8 mouse cellular contexts compared by ENCODE assay signal in genomic region chr8:128686429-128686990, GRCm38 (mm10). TPM values are rescaled to one million over a fixed set of nuclear protein-coding genes. Genes with fewer than 3 reads are reported as not detected.
DNase-seq lines count a peak whose midpoint lies in the region; ATAC-seq and TF ChIP-seq lines count a peak whose summit lies in the region.

No protein-coding gene starts in this region.

- no peaks in the 10 kb centered on the region for H3K27me3 ChIP-seq in embryonic facial prominence, embryonic 10.5 days (replicated peaks; ENCODE audit: low read depth, poor library complexity, severe bottlenecking)
- H3K27me3 ChIP-seq in intestine, embryonic 15.5 days (replicated peaks) = no peaks in the 10 kb centered on the region
- no peaks in the 10 kb centered on the region for H3K27me3 ChIP-seq in myocyte (ENCODE audit: control insufficient read depth, insufficient read depth, insufficient read length)

- TF ChIP-seq POLR2A in myocyte (IDR thresholded peaks at IDR 0.05; ENCODE audit: insufficient read length, low read depth) = no peak

- peak overlapping the region; percentile 62 for H3K4me2 ChIP-seq in intestine, embryonic 15.5 days (replicated peaks)
- peak overlapping the region; percentile 94 for H3K4me2 ChIP-seq in myocyte (ENCODE audit: low read depth)

- no peak for DNase-seq in layer of hippocampus, adult 2 months (ENCODE audit: low spot score in 2 of 2)
- DNase-seq in layer of hippocampus, adult 9-10 months (ENCODE audit: low spot score) = no peak
- no peak for DNase-seq in embryonic facial prominence, embryonic 10.5 days (ENCODE audit: low spot score)
- no peak for DNase-seq in adrenal gland, postnatal 10 days
- no peak for DNase-seq in spleen, postnatal 4 days (ENCODE audit: low spot score in 2 of 2)
- DNase-seq in ovary, adult 18-20 months (ENCODE audit: low spot score) = no peak

- H3K9me3 ChIP-seq in embryonic facial prominence, embryonic 10.5 days = no peaks in the 10 kb centered on the region
- H3K9me3 ChIP-seq in intestine, embryonic 15.5 days = no peaks in the 10 kb centered on the region

- H3K9ac ChIP-seq in intestine, embryonic 15.5 days = peak overlapping the region; percentile 99

- no peak for ATAC-seq in intestine, embryonic 15.5 days

- peak overlapping the region; percentile 97 for H3ac ChIP-seq in myocyte (ENCODE audit: control insufficient read depth, insufficient read length)

- H3K4me1 ChIP-seq in embryonic facial prominence, embryonic 10.5 days = peaks cover 16% of the 10 kb centered on the region
- H3K4me1 ChIP-seq in intestine, embryonic 15.5 days (replicated peaks) = peaks cover 12% of the 10 kb centered on the region

- H3K79me2 ChIP-seq in myocyte (ENCODE audit: control insufficient read depth, insufficient read depth) = peaks cover 57% of the 10 kb centered on the region

- no peaks in the 10 kb centered on the region for H3K36me3 ChIP-seq in embryonic facial prominence, embryonic 10.5 days (replicated peaks)
- no peaks in the 10 kb centered on the region for H3K36me3 ChIP-seq in intestine, embryonic 15.5 days
- no peaks in the 10 kb centered on the region for H3K36me3 ChIP-seq in myocyte (ENCODE audit: control insufficient read depth, insufficient read depth)

- H3K4me3 ChIP-seq in layer of hippocampus, adult 2 months = peak overlapping the region; percentile 94
- peak overlapping the region; percentile 89 for H3K4me3 ChIP-seq in embryonic facial prominence, embryonic 10.5 days
- peak overlapping the region; percentile 77 for H3K4me3 ChIP-seq in intestine, embryonic 15.5 days (replicated peaks)
- peak overlapping the region; percentile 70 for H3K4me3 ChIP-seq in myocyte

- peak overlapping the region; percentile 98 for H3K27ac ChIP-seq in layer of hippocampus, adult 2 months
- H3K27ac ChIP-seq in embryonic facial prominence, embryonic 10.5 days (replicated peaks) = peak overlapping the region; percentile 100
- H3K27ac ChIP-seq in intestine, embryonic 15.5 days = peak overlapping the region; percentile 99

- WGBS in embryonic facial prominence, embryonic 10.5 days = 1% methylated on average over 2 of the region's 2 CpGs
- WGBS in intestine, embryonic 15.5 days = 1% methylated on average over 2 of the region's 2 CpGs

- TF ChIP-seq CTCF in layer of hippocampus, adult 2 months (conservative IDR thresholded peaks at IDR 0.05) = no peak

TF ChIP-seq in myocyte, 11 proteins besides CTCF, POLR2A, EP300 and RAD21:
- TF ChIP-seq REST (IDR thresholded peaks at IDR 0.05; ENCODE audit: insufficient read depth, insufficient read length) = no peak
- no peak for TF ChIP-seq E2F4 (IDR thresholded peaks at IDR 0.05; ENCODE audit: insufficient read depth)
- TF ChIP-seq MYOD1 (IDR thresholded peaks at IDR 0.05; ENCODE audit: control insufficient read depth in 1 of 3, insufficient read length in 2 of 3, low read depth in 2 of 3) = no peak
- no peak for TF ChIP-seq TCF3 (IDR thresholded peaks at IDR 0.05; ENCODE audit: insufficient read length, low read depth)
- TF ChIP-seq TCF12 (IDR thresholded peaks at IDR 0.05; ENCODE audit: insufficient read depth, poor library complexity, severe bottlenecking) = no peak

RNA-seq across cellular contexts. Expression of gene Itgb1, which starts 1.1 kb away (rescaled TPM):
- 10 to 100 TPM; 36.4 to 36.8 TPM for total RNA-seq in layer of hippocampus, adult 2 months (2021)
- polyA plus RNA-seq in embryonic facial prominence, embryonic 10.5 days (2016; fragmentation: Nextera tagmentation; extraction: Ambion mirVana) = 127 and 131 TPM in 2 replicates
- polyA plus RNA-seq in intestine, embryonic 15.5 days (2015; fragmentation: Nextera tagmentation; extraction: Ambion mirVana) = 261 and 305 TPM in 2 replicates
- polyA plus RNA-seq in myocyte (2012; fragmentation: generic; extraction: Trizol) = 232 TPM
- total RNA-seq in adrenal gland, postnatal 10 days (2021) = 100 to 1,000 TPM; 281 to 290 TPM
